16 mouse cellular contexts compared by ENCODE assay signal in genomic region chr7:78684943-78685342, GRCm38 (mm10). TPM values are rescaled to one million over a fixed set of nuclear protein-coding genes. Genes with fewer than 3 reads are reported as not detected.
DNase-seq lines count a peak whose midpoint lies in the region; ATAC-seq lines count a peak whose summit lies in the region.
"Had no signal": no experiment of that assay in that cellular context is flagged by ENCODE, and none has a peak within 500 bp of the region (broad histone marks: within the 10 kb centered on the region; RNA-seq: fewer than 3 reads in every experiment).

No protein-coding gene starts in this region.

- peak; percentile 91 for ATAC-seq in megakaryocyte progenitor cell, adult 5-6 weeks (replicated peaks; ENCODE audit: poor library complexity)
- no peak for ATAC-seq in monocyte, adult 5-6 weeks (replicated peaks; ENCODE audit: insufficient number of reproducible peaks, low FRiP score, low TSS enrichment, poor library complexity, severe bottlenecking)

- DNase-seq in thymus, postnatal 0 days (ENCODE audit: low spot score) = peak; percentile 51
- no peak for DNase-seq in thymus, adult 18-20 months
- peak; percentile 9 for DNase-seq in MEL-GATA-1-ER (ENCODE audit: extremely low read depth, low read depth)
- peak; percentile 63 to 71 for DNase-seq in adrenal gland, postnatal 36 days
- DNase-seq in right cerebral cortex, postnatal 10 days (ENCODE audit: low spot score in 2 of 2) = no peak
- no peak for DNase-seq in right cerebral cortex, adult 2 months (ENCODE audit: low spot score in 2 of 2)
- DNase-seq: cerebellum, adult 11-12 months; cerebellum, postnatal 36 days; kidney, adult 9 months; kidney, postnatal 25 days; left cerebral cortex, postnatal 4 days; lung, adult 2 months; right cerebral cortex, adult 18-20 months; spleen, adult 18-20 months had no signal

RNA-seq across cellular contexts. Expression of gene Ntrk3, which starts 52.9 kb away (rescaled TPM):
- 56.4 and 75.0 TPM in 2 replicates for polyA plus RNA-seq in thymus, postnatal 0 days (2015; fragmentation: Nextera tagmentation; extraction: Ambion mirVana)
- total RNA-seq in adrenal gland, postnatal 36 days (2021) = 10 to 100 TPM; 19.8 to 37.4 TPM
- not detected in 2 replicates for total RNA-seq in megakaryocyte progenitor cell, adult 5-6 weeks (2015)
- not detected in 2 replicates for total RNA-seq in megakaryocyte progenitor cell, adult 5-6 weeks (2017)
- 0.21 to 7.4 TPM (median 0.76 TPM) in 3 replicates for total RNA-seq in monocyte, adult 5-6 weeks (2017)

Comparison
In these comparisons a context has a peak if more than half of its experiments do, and no peak if none do; other contexts are left out.
1. DNase-seq: peak in thymus, postnatal 0 days (single experiment), MEL-GATA-1-ER (single experiment) and adrenal gland, postnatal 36 days (2 of 2); none in thymus, adult 18-20 months (0 of 2), right cerebral cortex, postnatal 10 days (0 of 2) and right cerebral cortex, adult 2 months (0 of 2).